Mouse (Mus musculus) liver, embryonic 14.5 days (tissue): Measurements from ENCODE around the gene Trp73.

ENCODE experiments used
- CTCF ChIP-seq: IDR thresholded peaks from 2 replicates; pipeline ENCODE4 v1.5.1; 2016; ENCODE audit warnings: antibody characterized with exemption, low read depth, control low read depth
- EP300 ChIP-seq: IDR thresholded peaks from 2 replicates; pipeline ENCODE4 v1.6.1; 2016; ENCODE audit warnings: antibody characterized with exemption, low read depth

- TF ChIP-seq CTCF (no peak), EP300 (no peak)
Observed at GRCm38 (mm10) chr4:154022844-154023243, 117.2 kb downstream of the Trp73 start.
